Mouse (Mus musculus) stomach, postnatal 0 days (tissue): Measurements from ENCODE around the gene Nsmce3. TPM values are rescaled to one million over a fixed set of nuclear protein-coding genes. Genes with fewer than 3 reads are reported as not detected.

Source experiments
- ATAC-seq: fragments of 200-750 bp; cut with Nextera tagmentation; 2 replicates; pipeline ENCODE4 v1.8.0; 2017; ENCODE audit not compliant: low FRiP score, low TSS enrichment
- DNase-seq: peaks from one replicate; pipeline ENCODE4 v3.0.0-alpha.2; 2016; ENCODE audit warnings: low spot score
- H3K27ac ChIP-seq: fragments of 300-500 bp; sonication (generic); replicated peaks from 2 replicates; pipeline ENCODE4 v1.5.1; 2014; ENCODE audit warnings: mild to moderate bottlenecking, control low read depth
- H3K27me3 ChIP-seq: fragments of 300-500 bp; sonication (generic); 2 replicates; pipeline ENCODE4 v1.6.1; 2014; ENCODE audit warnings: low read length; ENCODE audit not compliant: control insufficient read depth, insufficient read depth
- H3K36me3 ChIP-seq: fragments of 300-500 bp; sonication (generic); 2 replicates; pipeline ENCODE4 v1.6.1; 2014; ENCODE audit warnings: low read length, mixed read lengths; ENCODE audit not compliant: control insufficient read depth, insufficient read depth
- H3K4me1 ChIP-seq: fragments of 300-500 bp; sonication (generic); replicated peaks from 2 replicates; pipeline ENCODE4 v1.6.1; 2014; ENCODE audit warnings: antibody characterized with exemption; ENCODE audit not compliant: control insufficient read depth, insufficient read depth
- H3K4me2 ChIP-seq: fragments of 300-500 bp; sonication (generic); replicated peaks from 2 replicates; pipeline ENCODE4 v1.6.1; 2014; ENCODE audit warnings: low read depth, mild to moderate bottlenecking, control low read depth, moderate library complexity
- H3K4me3 ChIP-seq: fragments of 300-500 bp; sonication (generic); 2 replicates; pipeline ENCODE4 v1.5.1; 2014; ENCODE audit warnings: low read depth, low read length, control low read depth
- H3K9ac ChIP-seq: fragments of 300-500 bp; sonication (generic); 2 replicates; pipeline ENCODE4 v1.6.1; 2014; ENCODE audit warnings: mild to moderate bottlenecking, low read length, control low read depth, mixed read lengths
- H3K9me3 ChIP-seq: fragments of 300-500 bp; sonication (generic); 2 replicates; pipeline ENCODE4 v1.6.1; 2016; ENCODE audit warnings: low read length; ENCODE audit not compliant: control insufficient read depth
- CTCF ChIP-seq: IDR thresholded peaks from 2 replicates; pipeline ENCODE4 v1.5.1; 2016; ENCODE audit warnings: antibody characterized with exemption, low read depth, mild to moderate bottlenecking, moderate library complexity
- EP300 ChIP-seq: optimal IDR thresholded peaks from 2 replicates; pipeline ENCODE3; 2016; ENCODE audit warnings: antibody characterized with exemption
- WGBS: fragments of 180-500 bp; shearing (Covaris S2); extraction: QIAGEN DNeasy Blood & Tissue Kit; methylation state at CpG from one replicate; pipeline ENCODE4 v1.1.7; 2014; 5-methylcytosine and 5-hydroxymethylcytosine counted together
- polyA plus RNA-seq: library from polyadenylated mRNA; unstranded; fragments of >200 nt; fragmentation: Nextera tagmentation; extraction: Ambion mirVana; gene quantifications from 2 replicates; pipeline ENCODE4 v1.2.1, GENCODE M21; 2015

The Nsmce3 gene
- 8.4 TPM in 2 replicates for polyA plus RNA-seq

DNA sequence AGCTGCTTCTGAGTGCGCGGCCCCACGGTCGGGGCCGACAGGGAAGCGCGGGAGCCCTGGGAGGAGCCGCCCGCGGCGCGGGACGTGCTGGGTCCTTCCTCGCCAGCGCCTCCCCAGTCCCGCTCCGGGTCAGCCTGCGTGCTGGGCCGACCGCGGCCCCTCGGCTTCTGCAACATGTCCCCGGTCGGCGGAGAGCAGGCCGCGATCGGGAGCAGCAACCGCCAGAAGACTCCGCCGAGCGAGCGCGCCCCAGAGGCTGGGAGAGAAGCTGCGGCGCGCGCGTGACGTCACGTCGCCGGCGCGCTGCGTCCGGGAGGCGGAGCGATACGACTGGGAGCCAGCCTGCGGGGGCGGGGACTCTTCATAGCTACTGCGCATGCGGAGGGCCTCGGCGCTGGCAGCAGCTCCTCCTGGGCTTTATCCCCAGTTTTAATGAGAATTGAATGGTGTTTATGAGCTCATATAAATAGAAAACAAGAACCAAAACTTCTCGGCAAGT lies at the start of gene Nsmce3:
Gene Nsmce3 (minus strand): TSS at position 255 of the 499 bp plus-strand sequence.
- under 1% methylated on average over 46 of the region's 57 CpGs for WGBS
- H3K27me3 ChIP-seq, result no peaks in the 10 kb centered on the region
- TF ChIP-seq CTCF (peak; percentile 56), EP300 (no peak)
- ATAC-seq, result peak; percentile 98
- H3K27ac ChIP-seq, result peak within 1 kb of the TSS; percentile 98
- no peaks in the 10 kb centered on the region for H3K36me3 ChIP-seq
- no peaks in the 10 kb centered on the region for H3K4me1 ChIP-seq
- peak within 1 kb of the TSS; percentile 96 for H3K9ac ChIP-seq
- peak within 1 kb of the TSS; percentile 97 for H3K4me3 ChIP-seq
- H3K4me2 ChIP-seq, result peak within 1 kb of the TSS; percentile 59
- DNase-seq, result peak; percentile 96
- no peaks in the 10 kb centered on the region for H3K9me3 ChIP-seq

DNA sequence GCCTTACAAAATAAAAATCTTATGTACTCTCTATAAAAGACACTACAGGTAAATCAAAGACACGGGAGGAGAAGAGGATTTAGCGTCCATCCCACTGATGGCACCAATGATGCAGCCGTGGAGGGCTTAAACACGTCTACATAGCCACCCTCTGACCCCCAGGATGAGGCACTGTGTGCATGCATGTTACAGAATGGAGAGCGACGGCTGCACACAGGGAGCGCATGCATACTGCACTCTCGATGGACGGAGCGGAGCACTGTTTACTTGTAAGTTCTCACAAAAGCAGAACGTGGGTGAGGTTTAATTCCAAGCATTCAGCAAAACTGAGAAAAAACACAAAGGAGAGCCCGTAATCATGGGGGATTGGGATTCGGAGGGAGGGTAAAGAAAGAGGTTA lies 48.4 kb upstream of the Nsmce3 start:
- Histone ChIP-seq H3K9ac (no peak overlapping the region), H3K9me3 (no peaks in the 10 kb centered on the region), H3K4me2 (no peak overlapping the region), H3K27me3 (no peaks in the 10 kb centered on the region), H3K4me3 (no peak overlapping the region), H3K4me1 (no peaks in the 10 kb centered on the region), H3K36me3 (no peaks in the 10 kb centered on the region), H3K27ac (no peak overlapping the region)
- TF ChIP-seq EP300, result no peak
- TF ChIP-seq CTCF, result no peak
- DNase-seq (no peak), ATAC-seq (no peak)
- 73% methylated on average over 13 of the region's 13 CpGs for WGBS

DNA sequence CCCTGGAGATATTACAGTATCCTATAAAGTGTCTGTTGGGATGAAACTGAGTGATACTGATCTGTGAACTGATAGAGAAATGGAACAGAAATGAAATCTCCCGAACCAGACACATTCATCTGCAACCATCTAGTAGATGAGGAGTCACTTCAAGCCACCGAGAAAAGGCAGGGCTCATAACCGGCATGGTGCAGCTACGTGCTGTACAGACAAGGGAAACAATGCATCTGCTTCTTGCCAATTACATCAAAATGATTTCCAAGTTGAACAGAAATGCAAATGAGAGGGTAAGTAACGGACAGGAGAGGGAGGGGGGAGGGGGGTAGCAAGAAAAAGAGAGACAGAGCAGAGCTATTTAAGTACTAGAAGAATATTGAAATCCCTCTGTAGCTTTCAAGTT lies 47.9 kb upstream of the Nsmce3 start:
- H3K9me3 ChIP-seq, result no peaks in the 10 kb centered on the region
- no peaks in the 10 kb centered on the region for H3K27me3 ChIP-seq
- H3K27ac ChIP-seq, result no peak overlapping the region
- ATAC-seq (no peak), DNase-seq (no peak)
- no peaks in the 10 kb centered on the region for H3K4me1 ChIP-seq
- TF ChIP-seq EP300, result no peak
- no peak for TF ChIP-seq CTCF
- WGBS, result 80% methylated on average over 5 of the region's 5 CpGs
- no peak overlapping the region for H3K4me2 ChIP-seq
- H3K4me3 ChIP-seq, result no peak overlapping the region
- H3K9ac ChIP-seq, result no peak overlapping the region
- H3K36me3 ChIP-seq, result no peaks in the 10 kb centered on the region

DNA sequence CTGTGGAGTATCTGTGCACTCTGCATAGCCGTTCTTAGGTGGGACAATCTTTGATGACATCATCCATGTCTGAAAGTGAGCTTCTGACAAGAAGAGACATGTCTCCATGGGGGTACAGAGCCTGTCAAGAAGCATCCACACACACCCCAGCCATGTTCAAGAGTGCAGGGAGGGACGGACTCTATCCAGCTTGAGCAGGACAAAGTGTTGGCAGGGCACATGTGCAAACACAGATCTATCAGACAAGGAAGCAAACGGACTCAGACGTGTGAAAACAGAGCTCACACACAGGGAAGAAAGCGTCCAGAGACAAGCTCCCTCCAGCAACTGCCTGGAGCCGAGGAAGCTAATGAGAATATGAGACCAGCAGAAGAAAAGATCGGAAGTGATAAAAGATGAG lies 43.9 kb upstream of the Nsmce3 start:
- H3K4me2 ChIP-seq, result no peak overlapping the region
- no peak overlapping the region for H3K4me3 ChIP-seq
- no peaks in the 10 kb centered on the region for H3K36me3 ChIP-seq
- WGBS, result 33% methylated on average over 7 of the region's 7 CpGs
- no peaks in the 10 kb centered on the region for H3K4me1 ChIP-seq
- DNase-seq (no peak), ATAC-seq (0 out of 2 replicates have a peak, but pooled peaks have one; percentile 42)
- H3K9me3 ChIP-seq, result no peaks in the 10 kb centered on the region
- TF ChIP-seq EP300, result no peak
- TF ChIP-seq CTCF, result no peak
- no peak overlapping the region for H3K27ac ChIP-seq
- H3K27me3 ChIP-seq, result no peaks in the 10 kb centered on the region
- H3K9ac ChIP-seq, result no peak overlapping the region

DNA sequence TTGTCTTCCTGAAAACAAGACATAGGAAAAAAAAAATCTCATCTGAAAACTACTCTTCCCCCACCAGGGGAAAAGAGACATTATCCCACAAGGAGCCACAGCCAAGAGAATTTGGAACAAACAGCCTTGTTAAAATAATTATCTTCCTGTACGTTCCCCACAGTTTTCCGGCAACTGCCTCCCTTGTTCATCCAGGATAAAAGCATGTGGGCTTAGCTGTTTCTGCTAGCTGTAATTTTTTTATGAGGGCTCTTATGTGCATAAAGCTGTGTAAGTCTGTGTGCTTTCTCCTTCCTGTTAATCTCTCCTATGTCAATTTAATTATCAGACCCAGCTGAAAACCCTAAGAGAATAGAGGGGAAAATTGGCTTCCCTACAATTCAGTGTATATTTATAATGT lies 42.3 kb upstream of the Nsmce3 start:
- DNase-seq, result no peak
- ATAC-seq, result no peak
- H3K9me3 ChIP-seq, result no peaks in the 10 kb centered on the region
- H3K4me3 ChIP-seq, result no peak overlapping the region
- no peak overlapping the region for H3K4me2 ChIP-seq
- no peak overlapping the region for H3K27ac ChIP-seq
- H3K27me3 ChIP-seq, result no peaks in the 10 kb centered on the region
- WGBS, result 31% methylated on average over 2 of the region's 2 CpGs
- no peak overlapping the region for H3K9ac ChIP-seq
- TF ChIP-seq EP300 (no peak), CTCF (no peak)
- no peaks in the 10 kb centered on the region for H3K36me3 ChIP-seq
- no peaks in the 10 kb centered on the region for H3K4me1 ChIP-seq

DNA sequence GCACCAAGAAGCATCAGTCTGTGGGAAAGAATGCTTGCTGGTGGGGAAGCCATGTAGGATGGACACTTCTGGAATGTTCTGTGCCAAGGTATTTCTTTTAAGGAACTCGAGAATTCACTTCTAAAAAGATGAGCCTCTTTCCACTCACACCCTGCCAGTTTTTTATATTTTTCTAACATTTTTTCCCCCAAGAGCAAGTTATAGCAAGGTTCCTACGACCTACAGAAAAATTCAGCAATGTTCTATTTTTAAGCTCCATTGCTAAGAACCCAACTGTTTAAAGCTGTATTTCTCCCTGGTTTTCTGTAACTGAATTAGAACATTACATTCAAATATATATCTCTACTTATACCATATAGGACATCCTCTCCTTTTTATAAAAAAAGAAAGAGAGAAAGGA lies 39.1 kb upstream of the Nsmce3 start:
- Histone ChIP-seq H3K4me2 (no peak overlapping the region), H3K27ac (no peak overlapping the region), H3K9me3 (no peaks in the 10 kb centered on the region), H3K27me3 (no peaks in the 10 kb centered on the region), H3K36me3 (no peaks in the 10 kb centered on the region), H3K4me1 (no peaks in the 10 kb centered on the region), H3K4me3 (no peak overlapping the region), H3K9ac (no peak overlapping the region)
- WGBS, result 65% methylated on average over 2 of the region's 2 CpGs
- DNase-seq, result no peak
- TF ChIP-seq EP300 (no peak), CTCF (no peak)
- no peak for ATAC-seq
